Mouse (Mus musculus): ENCODE measurements around the gene Nrarp.

DNA sequence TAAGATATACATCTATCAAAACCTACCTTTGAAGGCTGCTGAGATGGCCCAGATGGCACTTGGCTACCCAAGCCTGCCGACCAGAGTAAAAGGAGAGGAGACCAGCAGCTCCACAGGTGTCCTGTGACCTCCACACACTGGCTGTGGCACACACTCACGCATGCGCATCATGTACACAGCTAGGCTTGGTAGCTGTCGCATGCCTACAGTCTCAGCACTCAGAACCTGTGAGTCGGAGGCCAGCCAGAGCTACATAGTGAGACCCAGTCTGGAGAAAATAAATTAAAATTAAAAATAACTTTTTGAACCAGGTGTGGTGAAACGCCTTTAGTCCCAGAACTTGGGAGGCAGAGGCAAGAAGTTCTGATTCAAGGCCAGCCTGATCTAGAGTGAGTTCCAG, 7.3 kb downstream of the Nrarp start:
- TF ChIP-seq CTCF (conservative IDR thresholded peaks at IDR 0.05 in 1 of 2, IDR thresholded peaks at IDR 0.05 in 1 of 2; ENCODE audit: low read depth in 2 of 2, low read length in 2 of 2) (no peak), ZMIZ1 (IDR thresholded peaks at IDR 0.05; ENCODE audit: low read depth, low read length) (no peak), TCF12 (IDR thresholded peaks at IDR 0.05; ENCODE audit: low read depth, low read length) (no peak), MAX (IDR thresholded peaks at IDR 0.05; ENCODE audit: low read length) (no peak), SMC3 (IDR thresholded peaks at IDR 0.05; ENCODE audit: low read depth, low read length) (no peak), EP300 (IDR thresholded peaks at IDR 0.05; ENCODE audit: low read length) (no peak), E2F4 (IDR thresholded peaks at IDR 0.05; ENCODE audit: insufficient replicate concordance, low read depth, low read length) (no peak), ZNF384 (IDR thresholded peaks at IDR 0.05; ENCODE audit: low read depth, low read length) (no peak)

Data from CH12.LX (cell line).